Mouse (Mus musculus): ENCODE data around the gene Gm45808. TPM values are rescaled to one million over a fixed set of nuclear protein-coding genes. Genes with fewer than 3 reads are reported as not detected.
"Not testable (repeated sequence)": the region's sequence is repeated elsewhere in the genome, so short reads cannot be mapped to it uniquely, and the experiment has no call there.

Gm45808 gene
- polyA plus RNA-seq, 1 experiment from 2014 or later = not detected

GRCm38 (mm10) chr7:45482166-45482565, 4.4 kb downstream of the Gm45808 start:
- no peaks in the 10 kb centered on the region for H3K9me3 ChIP-seq (replicated peaks; ENCODE audit: control insufficient read depth, low read length)
- no peaks in the 10 kb centered on the region for H3K27me3 ChIP-seq (ENCODE audit: control insufficient read depth, insufficient read depth, low read length)
- no peak overlapping the region for H3K9ac ChIP-seq (ENCODE audit: low read length)
- H3K4me1 ChIP-seq (ENCODE audit: control insufficient read depth, insufficient read depth, low read length) = 0 out of 2 replicates have a peak, but pooled peaks cover 2% of the 10 kb centered on the region
- 74% methylated on average over 1 of the region's 1 CpGs for WGBS
- H3K36me3 ChIP-seq (ENCODE audit: control insufficient read depth, insufficient read depth, low read length) = no peaks in the 10 kb centered on the region
- ATAC-seq (ENCODE audit: insufficient read depth, low FRiP score) = no peak
- no peak overlapping the region for H3K27ac ChIP-seq (ENCODE audit: low read length)
- H3K4me2 ChIP-seq (ENCODE audit: low read depth, low read length) = no peak overlapping the region
- H3K4me3 ChIP-seq (replicated peaks; ENCODE audit: low read length) = no peak overlapping the region

GRCm38 (mm10) chr7:45481374-45481927, 5.2 kb downstream of the Gm45808 start, which contains the start of gene Tulp2:
Gene Tulp2 (plus strand): TSS chr7:45481877.
- 53% methylated on average over 15 of the region's 15 CpGs for whole genome bisulfite sequencing
- Histone ChIP-seq H3K27me3 (ENCODE audit: control insufficient read depth, insufficient read depth, low read length) (no peaks in the 10 kb centered on the region), H3K4me2 (ENCODE audit: low read depth, low read length) (no peak within 1 kb of the TSS), H3K9me3 (replicated peaks; ENCODE audit: control insufficient read depth, low read length) (no peaks in the 10 kb centered on the region), H3K36me3 (ENCODE audit: control insufficient read depth, insufficient read depth, low read length) (no peaks in the 10 kb centered on the region), H3K4me1 (ENCODE audit: control insufficient read depth, insufficient read depth, low read length) (0 out of 2 replicates have a peak, but pooled peaks cover 2% of the 10 kb centered on the region), H3K4me3 (replicated peaks; ENCODE audit: low read length) (no peak within 1 kb of the TSS), H3K9ac (ENCODE audit: low read length) (no peak within 1 kb of the TSS), H3K27ac (ENCODE audit: low read length) (no peak within 1 kb of the TSS)
- peak; percentile 84 for ATAC-seq (ENCODE audit: insufficient read depth, low FRiP score)

- not testable (repeated sequence) for H3K9me3 ChIP-seq (replicated peaks; ENCODE audit: control insufficient read depth, low read length); H3K9ac ChIP-seq (ENCODE audit: low read length); H3K27me3 ChIP-seq (ENCODE audit: control insufficient read depth, insufficient read depth, low read length); H3K36me3 ChIP-seq (ENCODE audit: control insufficient read depth, insufficient read depth, low read length); H3K4me1 ChIP-seq (ENCODE audit: control insufficient read depth, insufficient read depth, low read length); H3K4me2 ChIP-seq (ENCODE audit: low read depth, low read length); H3K4me3 ChIP-seq (replicated peaks; ENCODE audit: low read length); ATAC-seq (ENCODE audit: insufficient read depth, low FRiP score); H3K27ac ChIP-seq (ENCODE audit: low read length)
- WGBS = 74% methylated on average over 3 of the region's 4 CpGs
Observed at GRCm38 (mm10) chr7:45480310-45480709, 6.3 kb downstream of the Gm45808 start.

DNA sequence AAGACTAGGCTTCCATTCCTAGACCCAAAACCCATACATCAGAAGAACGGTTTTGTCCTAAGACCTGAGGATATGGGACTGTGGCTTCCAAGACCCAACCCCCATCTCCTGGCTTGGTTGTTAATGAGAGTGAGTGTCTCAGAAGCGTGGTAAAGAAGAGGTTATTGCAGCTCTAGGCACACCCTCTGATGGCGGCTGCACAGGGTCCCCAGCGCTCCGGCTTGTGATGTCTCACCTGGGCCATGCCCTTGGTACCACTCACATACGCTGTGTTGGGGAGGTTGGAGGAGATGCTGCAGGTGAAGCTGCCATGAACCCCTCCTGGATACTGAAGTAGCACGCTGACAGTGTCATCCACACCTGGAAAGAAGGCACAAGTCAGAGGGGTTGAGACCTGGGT, 7.8 kb downstream of the Gm45808 start:
- H3K4me2 ChIP-seq (ENCODE audit: low read depth, low read length) = no peak overlapping the region
- ATAC-seq (ENCODE audit: insufficient read depth, low FRiP score) = no peak
- WGBS = 93% methylated on average over 7 of the region's 7 CpGs
- H3K4me3 ChIP-seq (replicated peaks; ENCODE audit: low read length) = no peak overlapping the region
- H3K27ac ChIP-seq (ENCODE audit: low read length) = no peak overlapping the region
- H3K9ac ChIP-seq (ENCODE audit: low read length) = no peak overlapping the region
- 0 out of 2 replicates have a peak, but pooled peaks cover 2% of the 10 kb centered on the region for H3K4me1 ChIP-seq (ENCODE audit: control insufficient read depth, insufficient read depth, low read length)
- no peaks in the 10 kb centered on the region for H3K9me3 ChIP-seq (replicated peaks; ENCODE audit: control insufficient read depth, low read length)
- no peaks in the 10 kb centered on the region for H3K36me3 ChIP-seq (ENCODE audit: control insufficient read depth, insufficient read depth, low read length)
- no peaks in the 10 kb centered on the region for H3K27me3 ChIP-seq (ENCODE audit: control insufficient read depth, insufficient read depth, low read length)

GRCm38 (mm10) chr7:45477003-45477402, 9.6 kb downstream of the Gm45808 start:
- ATAC-seq (ENCODE audit: insufficient read depth, low FRiP score) = no peak

DNA sequence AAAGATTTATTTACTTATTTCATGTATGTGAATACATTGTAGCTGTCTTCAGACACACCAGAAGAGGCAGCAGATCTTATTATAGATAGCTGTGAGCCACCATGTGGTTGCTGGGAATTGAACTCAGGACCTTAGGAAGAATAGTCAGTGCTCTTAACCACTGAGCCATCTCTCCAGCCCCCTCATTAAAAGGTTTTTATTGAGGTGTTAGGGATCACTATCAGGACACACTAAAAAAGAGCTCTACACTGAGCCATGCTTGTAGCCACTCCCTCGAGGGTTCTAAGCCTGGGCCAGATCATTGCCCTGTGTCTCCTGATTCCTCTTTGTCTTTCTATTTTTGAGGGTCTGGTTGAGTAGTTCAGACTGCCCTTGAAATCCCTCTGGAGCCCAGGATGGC, 10.2 kb downstream of the Gm45808 start:
- Histone ChIP-seq H3K4me3 (replicated peaks; ENCODE audit: low read length) (no peak overlapping the region), H3K27ac (ENCODE audit: low read length) (no peak overlapping the region), H3K9ac (ENCODE audit: low read length) (no peak overlapping the region), H3K9me3 (replicated peaks; ENCODE audit: control insufficient read depth, low read length) (no peaks in the 10 kb centered on the region), H3K27me3 (ENCODE audit: control insufficient read depth, insufficient read depth, low read length) (no peaks in the 10 kb centered on the region), H3K4me2 (ENCODE audit: low read depth, low read length) (no peak overlapping the region), H3K36me3 (ENCODE audit: control insufficient read depth, insufficient read depth, low read length) (no peaks in the 10 kb centered on the region), H3K4me1 (ENCODE audit: control insufficient read depth, insufficient read depth, low read length) (0 out of 2 replicates have a peak, but pooled peaks cover 2% of the 10 kb centered on the region)
- 47% methylated on average over 1 of the region's 1 CpGs for WGBS
- ATAC-seq (ENCODE audit: insufficient read depth, low FRiP score) = no peak

More at GRCm38 (mm10) chr7:45477003-45477402, 9.6 kb downstream of the Gm45808 start:
- 6% methylated on average over 3 of the region's 3 CpGs for WGBS
- no peak overlapping the region for H3K9ac ChIP-seq (ENCODE audit: low read length)
- 0 out of 2 replicates have a peak, but pooled peaks cover 2% of the 10 kb centered on the region for H3K4me1 ChIP-seq (ENCODE audit: control insufficient read depth, insufficient read depth, low read length)
- no peak overlapping the region for H3K27ac ChIP-seq (ENCODE audit: low read length)
- no peaks in the 10 kb centered on the region for H3K9me3 ChIP-seq (replicated peaks; ENCODE audit: control insufficient read depth, low read length)
- H3K4me2 ChIP-seq (ENCODE audit: low read depth, low read length) = no peak overlapping the region
- H3K27me3 ChIP-seq (ENCODE audit: control insufficient read depth, insufficient read depth, low read length) = no peaks in the 10 kb centered on the region
- no peaks in the 10 kb centered on the region for H3K36me3 ChIP-seq (ENCODE audit: control insufficient read depth, insufficient read depth, low read length)
- no peak overlapping the region for H3K4me3 ChIP-seq (replicated peaks; ENCODE audit: low read length)

GRCm38 (mm10) chr7:45475291-45475969, 11.2 kb downstream of the Gm45808 start:
- H3K27me3 ChIP-seq (ENCODE audit: control insufficient read depth, insufficient read depth, low read length) = no peaks in the 10 kb centered on the region
- peak; percentile 61 for ATAC-seq (ENCODE audit: insufficient read depth, low FRiP score)
- H3K36me3 ChIP-seq (ENCODE audit: control insufficient read depth, insufficient read depth, low read length) = no peaks in the 10 kb centered on the region
- H3K9me3 ChIP-seq (replicated peaks; ENCODE audit: control insufficient read depth, low read length) = no peaks in the 10 kb centered on the region
- H3K4me2 ChIP-seq (ENCODE audit: low read depth, low read length) = peak overlapping the region; percentile 52
- peak overlapping the region; percentile 33 for H3K4me3 ChIP-seq (replicated peaks; ENCODE audit: low read length)
- H3K4me1 ChIP-seq (ENCODE audit: control insufficient read depth, insufficient read depth, low read length) = 0 out of 2 replicates have a peak, but pooled peaks cover 2% of the 10 kb centered on the region
- H3K9ac ChIP-seq (ENCODE audit: low read length) = peak overlapping the region; percentile 68
- WGBS = 57% methylated on average over 16 of the region's 16 CpGs
- no peak overlapping the region for H3K27ac ChIP-seq (ENCODE audit: low read length)

DNA sequence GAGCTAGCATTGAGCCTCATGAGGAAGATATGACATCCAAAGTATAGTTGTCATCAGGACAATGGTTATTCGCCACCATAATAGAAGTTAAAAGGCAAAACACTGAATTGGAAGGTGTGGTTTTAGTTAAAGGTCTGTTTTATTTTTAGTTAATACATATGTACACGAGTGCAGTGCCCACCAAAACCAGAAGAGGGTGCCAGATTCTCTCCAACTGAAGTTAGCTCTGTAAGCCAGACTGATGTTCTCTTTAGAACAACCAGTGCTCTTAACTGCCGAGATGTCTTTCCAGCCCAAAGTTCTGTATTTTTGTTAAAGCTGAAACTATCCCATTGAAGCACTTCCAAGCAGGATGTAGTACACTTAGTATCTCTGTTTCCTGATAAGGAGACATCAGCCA, 15.7 kb downstream of the Gm45808 start:
- H3K27me3 ChIP-seq (ENCODE audit: control insufficient read depth, insufficient read depth, low read length) = no peaks in the 10 kb centered on the region
- WGBS = 6% methylated on average over 3 of the region's 3 CpGs
- peaks cover 7% of the 10 kb centered on the region for H3K4me1 ChIP-seq (ENCODE audit: control insufficient read depth, insufficient read depth, low read length)
- H3K9ac ChIP-seq (ENCODE audit: low read length) = no peak overlapping the region
- H3K27ac ChIP-seq (ENCODE audit: low read length) = no peak overlapping the region
- no peak overlapping the region for H3K4me2 ChIP-seq (ENCODE audit: low read depth, low read length)
- no peaks in the 10 kb centered on the region for H3K9me3 ChIP-seq (replicated peaks; ENCODE audit: control insufficient read depth, low read length)
- H3K4me3 ChIP-seq (replicated peaks; ENCODE audit: low read length) = no peak overlapping the region
- no peak for ATAC-seq (ENCODE audit: insufficient read depth, low FRiP score)
- H3K36me3 ChIP-seq (ENCODE audit: control insufficient read depth, insufficient read depth, low read length) = no peaks in the 10 kb centered on the region

GRCm38 (mm10) chr7:45467090-45467670, 19.4 kb downstream of the Gm45808 start:
- WGBS = 30% methylated on average over 7 of the region's 7 CpGs
- peaks cover 9% of the 10 kb centered on the region for H3K4me1 ChIP-seq (ENCODE audit: control insufficient read depth, insufficient read depth, low read length)
- peak; percentile 12; the same call in 1 of the 2 replicates for ATAC-seq (ENCODE audit: insufficient read depth, low FRiP score)

More at GRCm38 (mm10) chr7:45467090-45467670, 19.4 kb downstream of the Gm45808 start:
- Histone ChIP-seq H3K9me3 (replicated peaks; ENCODE audit: control insufficient read depth, low read length) (no peaks in the 10 kb centered on the region), H3K27ac (ENCODE audit: low read length) (no peak overlapping the region), H3K9ac (ENCODE audit: low read length) (peak overlapping the region; percentile 46), H3K36me3 (ENCODE audit: control insufficient read depth, insufficient read depth, low read length) (peaks cover 5% of the 10 kb centered on the region; the same call in 1 of the 2 replicates), H3K27me3 (ENCODE audit: control insufficient read depth, insufficient read depth, low read length) (no peaks in the 10 kb centered on the region), H3K4me2 (ENCODE audit: low read depth, low read length) (peak overlapping the region; percentile 86), H3K4me3 (replicated peaks; ENCODE audit: low read length) (peak overlapping the region; percentile 82)

Measured in stomach, embryonic 16.5 days (tissue).